In genomic region chr3:127930326-127931012, GRCm38 (mm10) we compare ENCODE assay signal across 7 mouse cellular contexts. TPM values are rescaled to one million over a fixed set of nuclear protein-coding genes. Genes with fewer than 3 reads are reported as not detected.
DNase-seq lines count a peak whose midpoint lies in the region; ATAC-seq and TF ChIP-seq lines count a peak whose summit lies in the region.

No protein-coding gene starts in this region.

- WGBS in lung, embryonic 14.5 days = 61% methylated on average over 9 of the region's 9 CpGs
- WGBS in liver, embryonic 13.5 days (ENCODE audit: insufficient replicate concordance) = 26% methylated on average over 9 of the region's 9 CpGs
- WGBS in stomach, embryonic 15.5 days = 62% methylated on average over 9 of the region's 9 CpGs

- H3K4me3 ChIP-seq in lung, embryonic 14.5 days (ENCODE audit: low read depth, low read length) = no peak overlapping the region
- H3K4me3 ChIP-seq in erythroblast, embryonic 14.5 days (replicated peaks) = peak overlapping the region; percentile 83
- peak overlapping the region; percentile 61 for H3K4me3 ChIP-seq in liver, embryonic 13.5 days (replicated peaks)
- H3K4me3 ChIP-seq in stomach, embryonic 15.5 days (replicated peaks) = no peak overlapping the region; the same call in 1 of the 2 replicates

- H3K27me3 ChIP-seq in lung, embryonic 14.5 days (ENCODE audit: insufficient read depth, low read length) = no peaks in the 10 kb centered on the region
- no peaks in the 10 kb centered on the region for H3K27me3 ChIP-seq in erythroblast, embryonic 14.5 days (ENCODE audit: control insufficient read depth)
- H3K27me3 ChIP-seq in liver, embryonic 13.5 days = no peaks in the 10 kb centered on the region
- H3K27me3 ChIP-seq in stomach, embryonic 15.5 days (replicated peaks) = no peaks in the 10 kb centered on the region

- no peak overlapping the region for H3K9ac ChIP-seq in lung, embryonic 14.5 days
- peak overlapping the region; percentile 76 for H3K9ac ChIP-seq in liver, embryonic 13.5 days
- no peak overlapping the region for H3K9ac ChIP-seq in stomach, embryonic 15.5 days

- no peaks in the 10 kb centered on the region for H3K9me3 ChIP-seq in lung, embryonic 14.5 days (ENCODE audit: low read depth, low read length)
- peaks cover 9% of the 10 kb centered on the region for H3K9me3 ChIP-seq in erythroblast, embryonic 14.5 days (ENCODE audit: control insufficient read depth, low read length)
- H3K9me3 ChIP-seq in liver, embryonic 13.5 days (replicated peaks) = peaks cover 2% of the 10 kb centered on the region; the same call in 1 of the 2 replicates
- H3K9me3 ChIP-seq in stomach, embryonic 15.5 days = no peaks in the 10 kb centered on the region

- peak; percentile 3 for DNase-seq in lung, embryonic 14.5 days
- no peak for DNase-seq in lung, postnatal 10 days
- DNase-seq in liver, embryonic 13.5 days = peak; percentile 86
- no peak for DNase-seq in right cerebral cortex, postnatal 4 days
- DNase-seq in right cerebral cortex, adult 2 months (ENCODE audit: low spot score in 2 of 2) = no peak

- peak overlapping the region; percentile 31; the same call in 1 of the 2 replicates for H3K4me2 ChIP-seq in lung, embryonic 14.5 days
- H3K4me2 ChIP-seq in liver, embryonic 13.5 days = peak overlapping the region; percentile 76
- H3K4me2 ChIP-seq in stomach, embryonic 15.5 days = peak overlapping the region; percentile 26; the same call in 1 of the 2 replicates

- H3K4me1 ChIP-seq in lung, embryonic 14.5 days (ENCODE audit: insufficient read depth) = no peaks in the 10 kb centered on the region
- peaks cover 84% of the 10 kb centered on the region for H3K4me1 ChIP-seq in erythroblast, embryonic 14.5 days (ENCODE audit: control insufficient read depth)
- peaks cover 78% of the 10 kb centered on the region for H3K4me1 ChIP-seq in liver, embryonic 13.5 days (replicated peaks)
- H3K4me1 ChIP-seq in stomach, embryonic 15.5 days = no peaks in the 10 kb centered on the region

- peak; percentile 84 for ATAC-seq in lung, embryonic 14.5 days (ENCODE audit: insufficient read depth)
- ATAC-seq in liver, embryonic 13.5 days (ENCODE audit: low read depth) = peak; percentile 99
- ATAC-seq in stomach, embryonic 15.5 days (ENCODE audit: insufficient read depth, low FRiP score, low read depth) = peak; percentile 96

- H3K27ac ChIP-seq in lung, embryonic 14.5 days (ENCODE audit: low read depth) = peak overlapping the region; percentile 86
- peak overlapping the region; percentile 100 for H3K27ac ChIP-seq in liver, embryonic 13.5 days
- peak overlapping the region; percentile 89 for H3K27ac ChIP-seq in stomach, embryonic 15.5 days

- H3K36me3 ChIP-seq in lung, embryonic 14.5 days (ENCODE audit: insufficient read depth) = no peaks in the 10 kb centered on the region
- peaks cover 75% of the 10 kb centered on the region for H3K36me3 ChIP-seq in erythroblast, embryonic 14.5 days (ENCODE audit: control insufficient read depth)
- H3K36me3 ChIP-seq in liver, embryonic 13.5 days = peaks cover 16% of the 10 kb centered on the region
- no peaks in the 10 kb centered on the region for H3K36me3 ChIP-seq in stomach, embryonic 15.5 days

- no peak for TF ChIP-seq CTCF in lung, embryonic 14.5 days (IDR thresholded peaks at IDR 0.05; ENCODE audit: low read depth)

RNA-seq across cellular contexts. Expression of gene Fam241a, which starts 34.3 kb away (rescaled TPM):
- polyA plus RNA-seq in lung, embryonic 14.5 days (2014; fragmentation: Nextera tagmentation; extraction: Ambion mirVana) = 6.6 and 6.9 TPM in 2 replicates
- polyA plus RNA-seq in erythroblast, embryonic 14.5 days (2012) = 14.4 and 19.7 TPM in 2 replicates
- 47.3 and 55.5 TPM in 2 replicates for polyA plus RNA-seq in liver, embryonic 13.5 days (2015; fragmentation: Nextera tagmentation; extraction: Ambion mirVana)
- 21.0 and 27.9 TPM in 2 replicates for polyA plus RNA-seq in stomach, embryonic 15.5 days (2015; fragmentation: Nextera tagmentation; extraction: Ambion mirVana)

Comparison
In these comparisons a context has a peak if more than half of its experiments do, and no peak if none do; other contexts are left out.
1. DNase-seq: peak in lung, embryonic 14.5 days (single experiment) and liver, embryonic 13.5 days (single experiment); none in lung, postnatal 10 days (single experiment), right cerebral cortex, postnatal 4 days (single experiment) and right cerebral cortex, adult 2 months (0 of 2).
2. H3K4me2 ChIP-seq: peak in every context shown above with its lines; median percentile 76 in liver, embryonic 13.5 days; 31 in lung, embryonic 14.5 days; 26 in stomach, embryonic 15.5 days.
3. H3K4me3 ChIP-seq: peak in erythroblast, embryonic 14.5 days (single experiment) and liver, embryonic 13.5 days (single experiment); none in lung, embryonic 14.5 days (single experiment) and stomach, embryonic 15.5 days (single experiment).
4. Peak in every context shown above with its lines, with median percentiles within 50 percentile points of each other: ATAC-seq and H3K27ac ChIP-seq.